ENCODE assay signal across 17 mouse cellular contexts in the genomic region with DNA sequence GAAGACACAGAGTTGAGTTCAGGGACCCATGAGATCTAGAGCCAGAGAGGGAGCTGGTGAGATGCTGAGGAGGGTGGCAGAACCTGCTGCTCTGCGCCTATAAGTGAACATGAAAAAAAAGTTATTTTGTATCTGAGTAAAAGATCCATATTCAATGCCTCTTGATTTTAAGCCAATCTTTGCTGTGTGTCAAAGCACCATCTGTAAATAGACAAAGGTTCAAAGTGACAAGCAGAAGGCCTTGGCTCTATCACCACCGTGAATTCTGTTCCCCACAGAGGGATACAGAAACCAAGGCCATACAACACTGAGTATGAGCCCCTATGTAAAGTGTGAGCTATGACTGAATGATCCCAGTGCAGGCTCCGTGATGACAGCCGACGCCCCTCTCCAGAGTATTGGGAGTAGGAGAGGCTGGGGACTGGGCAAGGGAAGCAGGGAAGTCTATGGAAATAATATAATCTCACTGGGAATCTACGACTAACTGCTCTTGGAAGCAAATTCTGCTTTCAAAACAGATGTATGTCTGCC.
"Had no signal": no experiment of that assay in that cellular context is flagged by ENCODE, and none has a peak within 500 bp of the region (broad histone marks: within the 10 kb centered on the region; RNA-seq: fewer than 3 reads in every experiment).

No protein-coding gene starts in this region.

- H3K4me2 ChIP-seq: lung, embryonic 15.5 days; midbrain, embryonic 11.5 days; midbrain, embryonic 13.5 days; midbrain, embryonic 15.5 days; neural tube, embryonic 12.5 days; stomach, embryonic 15.5 days had no signal

- H3K4me3 ChIP-seq: lung, embryonic 15.5 days; megakaryocyte, embryonic 14.5 days; midbrain, embryonic 13.5 days; midbrain, embryonic 15.5 days; neural tube, embryonic 12.5 days; stomach, embryonic 15.5 days had no signal

- H3K9ac ChIP-seq: lung, embryonic 15.5 days; midbrain, embryonic 13.5 days; midbrain, embryonic 15.5 days; neural tube, embryonic 12.5 days; stomach, embryonic 15.5 days had no signal

- DNase-seq: lung, adult 2 months; lung, postnatal 14 days; lung, postnatal 36 days; right cerebral cortex, postnatal 14 days; thymus, adult 2 months; thymus, postnatal 25 days; thymus, postnatal 4 days had no signal

- ATAC-seq: lung, postnatal 0 days; midbrain, embryonic 13.5 days; midbrain, embryonic 15.5 days had no signal

- H3K27ac ChIP-seq: lung, embryonic 15.5 days; macrophage; midbrain, embryonic 13.5 days; midbrain, embryonic 15.5 days; neural tube, embryonic 12.5 days; stomach, embryonic 15.5 days; stomach, postnatal 0 days had no signal

- H3K9me3 ChIP-seq: lung, embryonic 15.5 days; megakaryocyte, embryonic 14.5 days; midbrain, embryonic 13.5 days; midbrain, embryonic 15.5 days; neural tube, embryonic 12.5 days; stomach, embryonic 15.5 days had no signal

- H3K36me3 ChIP-seq: lung, embryonic 15.5 days; midbrain, embryonic 13.5 days; midbrain, embryonic 15.5 days; neural tube, embryonic 12.5 days; stomach, embryonic 15.5 days had no signal

- H3K27me3 ChIP-seq: lung, embryonic 15.5 days; megakaryocyte, embryonic 14.5 days; midbrain, embryonic 13.5 days; midbrain, embryonic 15.5 days; neural tube, embryonic 12.5 days; stomach, embryonic 15.5 days had no signal

- H3K4me1 ChIP-seq: lung, embryonic 15.5 days; midbrain, embryonic 13.5 days; midbrain, embryonic 15.5 days; neural tube, embryonic 12.5 days; stomach, embryonic 15.5 days had no signal
